Mouse (Mus musculus): Measurements from ENCODE around the gene Itprid2.

DNA sequence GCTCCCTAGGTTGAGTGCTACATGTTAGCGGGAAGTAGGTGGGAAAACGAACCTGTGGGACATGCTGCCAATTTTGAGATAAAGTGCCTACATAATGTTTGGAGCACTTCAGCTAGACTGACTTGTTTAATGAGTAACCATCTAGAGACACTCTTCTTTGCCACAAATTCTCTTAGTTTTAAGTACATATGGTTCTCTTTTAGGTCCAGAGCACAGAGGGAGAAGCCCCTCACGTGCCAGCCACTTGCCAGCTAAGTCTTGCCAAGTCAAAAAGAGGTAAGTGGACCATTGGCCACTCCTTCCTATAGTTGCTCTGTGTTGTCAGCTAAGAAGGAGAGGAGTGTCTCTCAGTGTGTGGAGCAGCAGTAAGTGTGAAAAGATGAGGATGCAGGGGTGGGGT is 16.0 kb downstream of the Itprid2 start:
- no peak for TF ChIP-seq POLR2A (IDR thresholded peaks at IDR 0.05; ENCODE audit: control insufficient read depth, extremely low read depth, insufficient read depth, low read length, poor library complexity)
- TF ChIP-seq CTCF (IDR thresholded peaks at IDR 0.05; ENCODE audit: borderline replicate concordance, control insufficient read depth, extremely low read depth, insufficient read depth, low read length, poor library complexity): no peak
